Mouse (Mus musculus) kidney, postnatal 25 days (tissue): Measurements from ENCODE around the gene BC030867.

ENCODE experiments used
- DNase-seq, 2 experiments: peaks; one replicate each; pipeline ENCODE4 v3.0.0; 2021; ENCODE audit warnings: mixed read lengths in 2 of 2

BC030867 gene

GRCm38 (mm10) chr11:102294416-102294815 is 45.7 kb downstream of the BC030867 start:
- no peak for DNase-seq

- DNase-seq = peak in 1 of 2 experiments; percentile 43
Observed at GRCm38 (mm10) chr11:102294887-102295597, 46.4 kb downstream of the BC030867 start.

GRCm38 (mm10) chr11:102295598-102296471 is 47.2 kb downstream of the BC030867 start:
- peak; percentile 53 to 81 for DNase-seq

- DNase-seq = peak; percentile 99 to 100
Observed at GRCm38 (mm10) chr11:102296491-102297472, 48.1 kb downstream of the BC030867 start, which contains the start of gene Atxn7l3. Atxn7l3 (minus strand) TSS chr11:102296631.

- no peak for DNase-seq
Observed at GRCm38 (mm10) chr11:102297577-102298556, 49.2 kb downstream of the BC030867 start.

- peak; percentile 56 to 83 for DNase-seq
Observed at GRCm38 (mm10) chr11:102299839-102300238, 51.2 kb downstream of the BC030867 start.

GRCm38 (mm10) chr11:102304141-102304540 is 55.5 kb downstream of the BC030867 start:
- no peak for DNase-seq

GRCm38 (mm10) chr11:102305359-102305758 is 56.7 kb downstream of the BC030867 start:
- DNase-seq = no peak

- peak in 1 of 2 experiments; percentile 39 for DNase-seq
Observed at GRCm38 (mm10) chr11:102308104-102308503, 59.4 kb downstream of the BC030867 start.

- DNase-seq = peak; percentile 96 to 98
Observed at GRCm38 (mm10) chr11:102308979-102309378, 60.3 kb downstream of the BC030867 start.

GRCm38 (mm10) chr11:102309821-102310617 is 61.3 kb downstream of the BC030867 start:
- peak in 1 of 2 experiments; percentile 57 for DNase-seq

GRCm38 (mm10) chr11:102310768-102311695 is 62.4 kb downstream of the BC030867 start:
- peak; percentile 9 to 72 for DNase-seq

GRCm38 (mm10) chr11:102311966-102312365 is 63.3 kb downstream of the BC030867 start:
- DNase-seq = peak in 1 of 2 experiments; percentile 21

- DNase-seq = no peak
Observed at GRCm38 (mm10) chr11:102312586-102312985, 63.9 kb downstream of the BC030867 start.

- DNase-seq = no peak
Observed at GRCm38 (mm10) chr11:102314321-102314720, 65.6 kb downstream of the BC030867 start.
